Mouse (Mus musculus) embryonic fibroblast, embryonic 13.5 days (primary cell): ENCODE measurements around the gene Dirc2.

Experiments
- CTCF ChIP-seq: IDR thresholded peaks from 2 replicates; pipeline ENCODE4 v1.5.1; 2011; ENCODE audit warnings: mild to moderate bottlenecking, control low read depth, low read length, moderate library complexity, borderline replicate concordance; ENCODE audit not compliant: insufficient read depth
- POLR2A ChIP-seq: IDR thresholded peaks from 2 replicates; pipeline ENCODE4 v1.6.1; 2011; ENCODE audit warnings: low read depth, mild to moderate bottlenecking, control low read depth, low read length, moderate library complexity

DNA sequence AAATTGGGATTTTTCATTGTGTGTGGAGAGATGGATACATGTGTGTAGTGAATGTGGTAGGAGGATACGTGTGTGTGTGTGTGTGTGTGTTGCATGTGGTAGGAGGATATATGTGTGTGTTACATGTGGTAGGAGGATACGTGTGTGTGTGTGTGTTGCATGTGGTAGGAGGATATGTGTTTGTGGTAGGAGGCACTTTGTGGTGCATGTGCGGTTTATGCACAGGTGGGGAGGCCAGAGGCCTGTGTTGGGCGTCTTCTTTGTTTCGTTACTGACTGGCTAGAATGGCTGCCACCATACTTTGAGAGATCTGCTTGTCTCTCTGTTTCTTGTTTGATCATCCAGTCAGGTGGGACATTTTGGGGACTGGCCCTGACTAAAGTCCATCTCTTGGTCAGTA lies 27.5 kb downstream of the Dirc2 start:
- no peak for TF ChIP-seq CTCF
- no peak for TF ChIP-seq POLR2A
